24 mouse cellular contexts compared by ENCODE assay signal in genomic region chr14:47359610-47360009, GRCm38 (mm10). TPM values are rescaled to one million over a fixed set of nuclear protein-coding genes. Genes with fewer than 3 reads are reported as not detected.
DNase-seq lines count a peak whose midpoint lies in the region; TF ChIP-seq lines count a peak whose summit lies in the region.
"Had no signal": no experiment of that assay in that cellular context is flagged by ENCODE, and none has a peak within 500 bp of the region (broad histone marks: within the 10 kb centered on the region; RNA-seq: fewer than 3 reads in every experiment).

No protein-coding gene starts in this region.

- H3K27me3 ChIP-seq in thymus, adult 2 months (ENCODE audit: control insufficient read depth, insufficient read depth, low read length), result no peaks in the 10 kb centered on the region
- H3K27me3 ChIP-seq in embryonic facial prominence, embryonic 10.5 days (replicated peaks; ENCODE audit: low read depth, poor library complexity, severe bottlenecking), result 0 out of 2 replicates have a peak, but pooled peaks cover under 1% of the 10 kb centered on the region
- H3K27me3 ChIP-seq: heart, embryonic 15.5 days; hindbrain, embryonic 13.5 days; midbrain, embryonic 15.5 days; Patski had no signal

- 29% methylated on average over 3 of the region's 3 CpGs for WGBS in thymus, adult 2 months
- 24% methylated on average over 3 of the region's 3 CpGs for WGBS in macrophage (ENCODE audit: missing documents)
- 80% methylated on average over 3 of the region's 3 CpGs for WGBS in embryonic facial prominence, embryonic 10.5 days

- TF ChIP-seq POLR2A in thymus, adult 2 months (IDR thresholded peaks at IDR 0.05; ENCODE audit: control insufficient read depth, extremely low read depth, insufficient read depth, low read length, poor library complexity), result no peak
- no peak for TF ChIP-seq POLR2A in bone marrow macrophage, adult 2 months (IDR thresholded peaks at IDR 0.05; ENCODE audit: borderline replicate concordance, low read depth, low read length)

- no peaks in the 10 kb centered on the region for H3K36me3 ChIP-seq in thymus, adult 2 months (ENCODE audit: control insufficient read depth, insufficient read depth, low read length)
- H3K36me3 ChIP-seq in macrophage (ENCODE audit: inconsistent target), result no peaks in the 10 kb centered on the region
- no peaks in the 10 kb centered on the region for H3K36me3 ChIP-seq in embryonic facial prominence, embryonic 10.5 days (replicated peaks)
- H3K36me3 ChIP-seq: heart, embryonic 15.5 days; hindbrain, embryonic 13.5 days; limb, embryonic 10.5 days; midbrain, embryonic 15.5 days had no signal

- peak overlapping the region; percentile 39; the same call in 1 of the 2 replicates for H3K27ac ChIP-seq in thymus, adult 2 months (ENCODE audit: control insufficient read depth, insufficient read depth, low read length)
- H3K27ac ChIP-seq in bone marrow macrophage, adult 2 months (ENCODE audit: insufficient read depth, low read depth, low read length), result peak overlapping the region; percentile 98
- H3K27ac ChIP-seq in macrophage, result peak overlapping the region; percentile 99
- no peak overlapping the region for H3K27ac ChIP-seq in embryonic facial prominence, embryonic 10.5 days (replicated peaks)
- H3K27ac ChIP-seq: heart, embryonic 15.5 days; hindbrain, embryonic 13.5 days; limb, embryonic 10.5 days; midbrain, embryonic 15.5 days had no signal

- H3K9me3 ChIP-seq in embryonic facial prominence, embryonic 10.5 days, result no peaks in the 10 kb centered on the region
- H3K9me3 ChIP-seq: heart, embryonic 15.5 days; hindbrain, embryonic 13.5 days; limb, embryonic 10.5 days; midbrain, embryonic 15.5 days had no signal

- no peak for DNase-seq in thymus, adult 2 months
- DNase-seq in thymus, postnatal 36 days, result no peak
- no peak for DNase-seq in urinary bladder, adult 2 months (ENCODE audit: low spot score)
- no peak for DNase-seq in left cerebral cortex, postnatal 14 days (ENCODE audit: low spot score in 2 of 2)
- no peak for DNase-seq in embryonic facial prominence, embryonic 10.5 days (ENCODE audit: low spot score)
- DNase-seq: adrenal gland, adult 2 months; cerebellum, adult 9-10 months; forebrain, postnatal 0 days; gastrocnemius, postnatal 25 days; heart, postnatal 36 days; kidney, adult 8-10 months; kidney, postnatal 10 days; lung, adult 2 months; lung, postnatal 14 days; right cerebral cortex, adult 18-20 months; right cerebral cortex, postnatal 4 days; thymus, postnatal 14 days had no signal

- TF ChIP-seq CTCF in thymus, adult 2 months (IDR thresholded peaks at IDR 0.05; ENCODE audit: borderline replicate concordance, control insufficient read depth, extremely low read depth, insufficient read depth, low read length, poor library complexity), result no peak
- TF ChIP-seq CTCF in bone marrow macrophage, adult 2 months (IDR thresholded peaks at IDR 0.05; ENCODE audit: low read depth, low read length), result no peak

- no peak overlapping the region for H3K4me3 ChIP-seq in thymus, adult 2 months (ENCODE audit: control insufficient read depth, insufficient read depth, low read length)
- H3K4me3 ChIP-seq in bone marrow macrophage, adult 2 months (ENCODE audit: insufficient read depth, low read length), result no peak overlapping the region; the same call in 1 of the 2 replicates
- no peak overlapping the region for H3K4me3 ChIP-seq in macrophage (ENCODE audit: inconsistent target)
- H3K4me3 ChIP-seq in embryonic facial prominence, embryonic 10.5 days, result no peak overlapping the region
- H3K4me3 ChIP-seq: heart, embryonic 15.5 days; hindbrain, embryonic 13.5 days; limb, embryonic 10.5 days; midbrain, embryonic 15.5 days had no signal

- peaks cover 10% of the 10 kb centered on the region for H3K4me1 ChIP-seq in thymus, adult 2 months (replicated peaks; ENCODE audit: control insufficient read depth, insufficient read depth, low read length)
- H3K4me1 ChIP-seq in bone marrow macrophage, adult 2 months (ENCODE audit: control insufficient read depth, insufficient read depth, low read length), result peaks cover 73% of the 10 kb centered on the region
- H3K4me1 ChIP-seq in embryonic facial prominence, embryonic 10.5 days, result peaks cover under 1% of the 10 kb centered on the region; the same call in 1 of the 2 replicates
- H3K4me1 ChIP-seq: limb, embryonic 10.5 days; midbrain, embryonic 15.5 days had no signal

- H3K79me2 ChIP-seq in macrophage (ENCODE audit: inconsistent target), result peaks cover 56% of the 10 kb centered on the region

- intact Hi-C loops in left cerebral cortex, postnatal 14 days (cut with DNase I), result no loop called here

RNA-seq across cellular contexts. Expression of gene Lgals3, which starts 7.9 kb away (rescaled TPM):
- polyA plus RNA-seq in thymus, adult 2 months (2012; rRNA removed), result 95.3 and 143 TPM in 2 replicates
- 4,409 and 4,976 TPM in 2 replicates for polyA plus RNA-seq in bone marrow macrophage, adult 2 months (2012; ENCODE audit: insufficient read depth, insufficient read length, missing spikeins)
- 1,000 to 10,000 TPM in 5 of 26 experiments, 100 to 1,000 TPM in 21; 180 to 1,623 (median 610) TPM for total RNA-seq in macrophage (2018; cell fraction: chromatin; rRNA removed)
- 1,000 to 10,000 TPM; 1,563 to 6,453 (median 4,259) TPM for total RNA-seq in macrophage (2018; cell fraction: cytosol; rRNA removed)
- total RNA-seq in macrophage (2018; cell fraction: nucleus; rRNA removed), result 1,000 to 10,000 TPM in 13 of 26 experiments, 100 to 1,000 TPM in 13; 652 to 1,966 (median 982) TPM
- polyA plus RNA-seq in macrophage (2018), result 3,973 to 5,612 TPM (median 5,299 TPM) in 3 replicates
- polyA plus RNA-seq in urinary bladder, adult 2 months (2012; rRNA removed), result 252 and 279 TPM in 2 replicates
- total RNA-seq in left cerebral cortex, postnatal 14 days (2021), result under 1 TPM; 0.34 to 0.75 TPM
- polyA plus RNA-seq in embryonic facial prominence, embryonic 10.5 days (2016; fragmentation: Nextera tagmentation; extraction: Ambion mirVana), result 0.51 and 1.1 TPM in 2 replicates

RNA-seq across cellular contexts. Expression of gene Dlgap5, which starts 58.6 kb away (rescaled TPM):
- 15.5 and 21.6 TPM in 2 replicates for polyA plus RNA-seq in thymus, adult 2 months (2012; rRNA removed)
- polyA plus RNA-seq in bone marrow macrophage, adult 2 months (2012; ENCODE audit: insufficient read depth, insufficient read length, missing spikeins), result 17.0 and 22.7 TPM in 2 replicates
- 10 to 100 TPM in 6 of 26 experiments, 1 to 10 TPM in 19, under 1 TPM in 1; 0.48 to 51.0 (median 6.6) TPM for total RNA-seq in macrophage (2018; cell fraction: chromatin; rRNA removed)
- 1 to 10 TPM; 1.7 to 6.5 (median 3.3) TPM for total RNA-seq in macrophage (2018; cell fraction: cytosol; rRNA removed)
- 10 to 100 TPM in 1 of 26 experiments, 1 to 10 TPM in 23, under 1 TPM in 2; 0.64 to 30.6 (median 3.3) TPM for total RNA-seq in macrophage (2018; cell fraction: nucleus; rRNA removed)
- 0.40 to 11.8 TPM (median 7.6 TPM) in 3 replicates for polyA plus RNA-seq in macrophage (2018)
- polyA plus RNA-seq in urinary bladder, adult 2 months (2012; rRNA removed), result 2.4 and 2.8 TPM in 2 replicates
- total RNA-seq in left cerebral cortex, postnatal 14 days (2021), result 1 to 10 TPM in 1 of 2 experiments, under 1 TPM in 1; 0.85 to 1.2 TPM
- 72.4 and 79.4 TPM in 2 replicates for polyA plus RNA-seq in embryonic facial prominence, embryonic 10.5 days (2016; fragmentation: Nextera tagmentation; extraction: Ambion mirVana)

Comparison
In these comparisons a context has a peak if more than half of its experiments do, and no peak if none do; other contexts are left out.
1. RNA of gene Lgals3, which starts 7.9 kb away (polyA plus RNA-seq): 3,973 to 5,612 TPM in macrophage, 4,409 to 4,976 TPM in bone marrow macrophage, adult 2 months, 252 to 279 TPM in urinary bladder, adult 2 months and 95.3 to 143 TPM in thymus, adult 2 months; 0.51 to 1.1 TPM in embryonic facial prominence, embryonic 10.5 days; every median in the first group is over 10 times any median in the second.